Mouse (Mus musculus): ENCODE data around the gene Slc16a11. TPM values are rescaled to one million over a fixed set of nuclear protein-coding genes. Genes with fewer than 3 reads are reported as not detected.

Gene Slc16a11
- total and polyA plus RNA-seq, 3 experiments, result 0.51 to 2.3 TPM; not detected in 1

GRCm38 (mm10) chr11:70218039-70218438 lies 5.5 kb downstream of the Slc16a11 start:
- dilution Hi-C loops (cut with MboI; ENCODE audit: extremely low pct_ligation_motif_present, extremely low pct_unique_long_range_greater_than_20kb, low sequenced_read_pairs), result no loop called here
- Histone ChIP-seq H3K9ac (ENCODE audit: insufficient read depth, low read depth) (no peak overlapping the region), H3K36me3 (replicated peaks in 1 of 2; ENCODE audit: control insufficient read depth in 1 of 2, insufficient read depth in 1 of 2, low read length in 1 of 2) (peaks cover 5 to 49% of the 10 kb centered on the region in 2 experiments), H3K4me2 (ENCODE audit: insufficient read depth, low read depth, poor library complexity, severe bottlenecking) (no peak overlapping the region), H3K9me3 (replicated peaks; ENCODE audit: low read length) (no peaks in the 10 kb centered on the region), H3K4me3 (replicated peaks in 1 of 3; ENCODE audit: low read depth in 2 of 3, low read length in 2 of 3, poor library complexity in 1 of 3) (no peak overlapping the region), H3K4me1 (ENCODE audit: control insufficient read depth in 1 of 2, insufficient read depth in 2 of 2) (peaks cover 15 to 30% of the 10 kb centered on the region in 2 experiments; a peak in 3 of 4 replicates), H3K79me2 (replicated peaks; ENCODE audit: control insufficient read depth, extremely low read depth, insufficient read depth, poor library complexity, severe bottlenecking) (no peaks in the 10 kb centered on the region), H3K27ac (ENCODE audit: insufficient read depth, low read depth) (no peak overlapping the region), H3K27me3 (replicated peaks) (no peaks in the 10 kb centered on the region)
- in situ Hi-C loops (cut with MboI; ENCODE audit: low pct_ligation_motif_present, low pct_unique_long_range_greater_than_20kb, low sequenced_read_pairs), result no loop called here
- TF ChIP-seq CHD2 (IDR thresholded peaks at IDR 0.05; ENCODE audit: low read length), result no peak
- TF ChIP-seq RCOR1 (conservative IDR thresholded peaks at IDR 0.05; ENCODE audit: low read depth, low read length), result no peak
- no peak for TF ChIP-seq NRF1 (IDR thresholded peaks at IDR 0.05; ENCODE audit: low read depth, low read length)
- no peak for TF ChIP-seq POLR2AphosphoS2 (IDR thresholded peaks at IDR 0.05; ENCODE audit: low read depth, low read length)
- TF ChIP-seq MAX (IDR thresholded peaks at IDR 0.05; ENCODE audit: low read length), result no peak
- TF ChIP-seq ZNF384 (IDR thresholded peaks at IDR 0.05; ENCODE audit: low read depth, low read length), result no peak
- TF ChIP-seq ZKSCAN1 (IDR thresholded peaks at IDR 0.05; ENCODE audit: borderline replicate concordance, low read depth, low read length), result no peak
- TF ChIP-seq JUND (conservative IDR thresholded peaks at IDR 0.05; ENCODE audit: low read depth, low read length), result no peak
- no peak for TF ChIP-seq TCF12 (IDR thresholded peaks at IDR 0.05; ENCODE audit: low read depth, low read length)
- no peak for TF ChIP-seq ZC3H11A (IDR thresholded peaks at IDR 0.05; ENCODE audit: low read depth, low read length)
- TF ChIP-seq MYC (IDR thresholded peaks at IDR 0.05; ENCODE audit: low read depth, low read length), result no peak
- no peak for DNase-seq (ENCODE audit: extremely low read depth)

DNA sequence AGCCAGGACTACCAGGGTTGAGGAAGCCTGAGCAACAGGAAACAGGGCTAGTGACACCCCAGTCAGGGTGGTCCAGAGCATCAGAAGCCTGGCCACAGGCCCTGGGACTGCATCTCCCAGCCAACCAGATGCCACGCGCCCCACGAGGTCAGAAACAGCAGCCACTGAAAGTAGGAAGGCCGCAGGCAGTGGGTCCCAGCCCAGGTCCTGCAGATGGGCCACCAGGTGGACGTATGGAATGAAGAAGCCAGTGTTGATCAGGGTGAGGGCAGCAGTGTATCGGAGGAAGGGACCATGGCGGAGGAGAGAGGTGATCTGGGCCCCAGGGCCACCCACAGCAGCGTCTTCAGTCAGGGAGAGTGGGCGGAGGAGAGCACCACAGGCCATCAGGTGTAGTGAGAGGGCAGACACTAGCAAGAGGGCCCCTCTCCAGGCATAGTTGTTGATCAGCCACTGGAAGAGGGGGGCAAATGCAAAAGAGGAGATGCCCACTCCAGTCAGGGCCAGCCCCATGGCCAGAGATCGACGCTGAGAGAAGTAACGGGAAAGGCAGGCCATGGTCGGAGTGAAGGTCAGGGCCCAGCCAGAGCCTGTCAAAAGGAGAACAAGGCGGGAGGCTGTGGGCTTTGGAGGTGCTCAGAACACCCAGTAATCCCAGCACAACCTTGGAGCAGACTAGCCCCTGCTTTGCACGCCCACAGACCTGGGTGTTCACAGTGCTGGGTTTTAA lies 6.4 kb downstream of the Slc16a11 start:
- Histone ChIP-seq H3K4me3 (replicated peaks in 1 of 3; ENCODE audit: low read depth in 2 of 3, low read length in 2 of 3, poor library complexity in 1 of 3) (peak overlapping the region in 1 of 3 experiments; percentile 10), H3K4me1 (ENCODE audit: control insufficient read depth in 1 of 2, insufficient read depth in 2 of 2) (peaks cover 15 to 30% of the 10 kb centered on the region in 2 experiments; a peak in 3 of 4 replicates), H3K27ac (ENCODE audit: insufficient read depth, low read depth) (no peak overlapping the region), H3K9ac (ENCODE audit: insufficient read depth, low read depth) (no peak overlapping the region), H3K79me2 (replicated peaks; ENCODE audit: control insufficient read depth, extremely low read depth, insufficient read depth, poor library complexity, severe bottlenecking) (no peaks in the 10 kb centered on the region), H3K36me3 (replicated peaks in 1 of 2; ENCODE audit: control insufficient read depth in 1 of 2, insufficient read depth in 1 of 2, low read length in 1 of 2) (peaks cover 5 to 56% of the 10 kb centered on the region in 2 experiments), H3K27me3 (replicated peaks) (no peaks in the 10 kb centered on the region), H3K9me3 (replicated peaks; ENCODE audit: low read length) (no peaks in the 10 kb centered on the region), H3K4me2 (ENCODE audit: insufficient read depth, low read depth, poor library complexity, severe bottlenecking) (no peak overlapping the region)
- in situ Hi-C loops (cut with MboI; ENCODE audit: low pct_ligation_motif_present, low pct_unique_long_range_greater_than_20kb, low sequenced_read_pairs), result no loop called here
- dilution Hi-C loops (cut with MboI; ENCODE audit: extremely low pct_ligation_motif_present, extremely low pct_unique_long_range_greater_than_20kb, low sequenced_read_pairs), result no loop called here
- TF ChIP-seq ZNF384 (IDR thresholded peaks at IDR 0.05; ENCODE audit: low read depth, low read length), result no peak
- TF ChIP-seq MAZ (IDR thresholded peaks at IDR 0.05; ENCODE audit: low read depth, low read length), result no peak
- no peak for TF ChIP-seq POLR2A (IDR thresholded peaks at IDR 0.05; ENCODE audit: low read depth, low read length)
- TF ChIP-seq POLR2AphosphoS2 (IDR thresholded peaks at IDR 0.05; ENCODE audit: low read depth, low read length), result no peak
- no peak for TF ChIP-seq JUND (conservative IDR thresholded peaks at IDR 0.05; ENCODE audit: low read depth, low read length)
- no peak for TF ChIP-seq CHD1 (IDR thresholded peaks at IDR 0.05; ENCODE audit: low read depth, low read length)
- TF ChIP-seq RCOR1 (conservative IDR thresholded peaks at IDR 0.05; ENCODE audit: low read depth, low read length), result no peak
- no peak for TF ChIP-seq ZMIZ1 (IDR thresholded peaks at IDR 0.05; ENCODE audit: low read depth, low read length)
- no peak for TF ChIP-seq MYC (IDR thresholded peaks at IDR 0.05; ENCODE audit: low read depth, low read length)
- no peak for TF ChIP-seq MXI1 (IDR thresholded peaks at IDR 0.05; ENCODE audit: low read depth, low read length)
- TF ChIP-seq NRF1 (IDR thresholded peaks at IDR 0.05; ENCODE audit: low read depth, low read length), result no peak
- TF ChIP-seq USF2 (conservative IDR thresholded peaks at IDR 0.05; ENCODE audit: low read depth, low read length), result no peak
- TF ChIP-seq SMC3 (IDR thresholded peaks at IDR 0.05; ENCODE audit: low read depth, low read length), result no peak
- TF ChIP-seq ELF1 (IDR thresholded peaks at IDR 0.05; ENCODE audit: low read depth, low read length), result no peak
- no peak for TF ChIP-seq TBP (conservative IDR thresholded peaks at IDR 0.05; ENCODE audit: low read depth, low read length)
- DNase-seq (ENCODE audit: extremely low read depth), result no peak

Data from CH12.LX (cell line).